11 mouse cellular contexts compared by ENCODE assay signal in genomic region chr19:3924190-3924589, GRCm38 (mm10). TPM values are rescaled to one million over a fixed set of nuclear protein-coding genes. Genes with fewer than 3 reads are reported as not detected.
DNase-seq lines count a peak whose midpoint lies in the region; ATAC-seq lines count a peak whose summit lies in the region.
"Had no signal": no experiment of that assay in that cellular context is flagged by ENCODE, and none has a peak within 500 bp of the region (broad histone marks: within the 10 kb centered on the region; RNA-seq: fewer than 3 reads in every experiment).

No protein-coding gene starts in this region.

- H3K4me3 ChIP-seq in heart, embryonic 11.5 days (ENCODE audit: low read depth, low read length) = no peak overlapping the region
- H3K4me3 ChIP-seq in liver, embryonic 16.5 days (ENCODE audit: low read depth, low read length) = no peak overlapping the region
- no peak overlapping the region for H3K4me3 ChIP-seq in liver, embryonic 11.5 days (ENCODE audit: low read depth, low read length)
- H3K4me3 ChIP-seq in limb, embryonic 13.5 days = no peak overlapping the region

- peak; percentile 94 for DNase-seq in heart, adult 11 months
- DNase-seq in liver, embryonic 11.5 days (ENCODE audit: low spot score) = no peak
- DNase-seq in adrenal gland, postnatal 25 days = peak; percentile 64
- no peak for DNase-seq in left cerebral cortex, adult 8-10 months (ENCODE audit: low spot score in 2 of 2)
- DNase-seq in thymus, postnatal 25 days = no peak

- H3K27ac ChIP-seq in heart, embryonic 11.5 days (ENCODE audit: low read depth, low read length) = no peak overlapping the region; the same call in 1 of the 2 replicates
- H3K27ac ChIP-seq in liver, embryonic 16.5 days (ENCODE audit: low read length) = peak overlapping the region; percentile 29; the same call in 1 of the 2 replicates
- H3K27ac ChIP-seq in liver, embryonic 11.5 days (ENCODE audit: low read depth, low read length) = no peak overlapping the region
- H3K27ac ChIP-seq in limb, embryonic 13.5 days = peak overlapping the region; percentile 49; the same call in 1 of the 2 replicates
- H3K27ac ChIP-seq: liver, embryonic 14.5 days had no signal

- H3K4me1 ChIP-seq in heart, embryonic 11.5 days (ENCODE audit: control insufficient read depth, insufficient read depth, low read length) = peaks cover 3% of the 10 kb centered on the region; the same call in 1 of the 2 replicates
- H3K4me1 ChIP-seq in liver, embryonic 16.5 days (ENCODE audit: control insufficient read depth, low read depth, low read length) = peaks cover 12% of the 10 kb centered on the region
- peaks cover 18% of the 10 kb centered on the region for H3K4me1 ChIP-seq in liver, embryonic 11.5 days (replicated peaks; ENCODE audit: control insufficient read depth, insufficient read depth, low read length)
- peaks cover 17% of the 10 kb centered on the region for H3K4me1 ChIP-seq in limb, embryonic 13.5 days

- 75% methylated on average over 8 of the region's 8 CpGs for WGBS in heart, embryonic 11.5 days (ENCODE audit: insufficient replicate concordance)
- 64% methylated on average over 8 of the region's 8 CpGs for WGBS in liver, embryonic 16.5 days (ENCODE audit: insufficient replicate concordance)
- WGBS in liver, embryonic 11.5 days = 85% methylated on average over 8 of the region's 8 CpGs
- 84% methylated on average over 8 of the region's 8 CpGs for WGBS in limb, embryonic 13.5 days

- no peaks in the 10 kb centered on the region for H3K9me3 ChIP-seq in heart, embryonic 11.5 days (replicated peaks; ENCODE audit: control insufficient read depth, low read length)
- no peaks in the 10 kb centered on the region for H3K9me3 ChIP-seq in liver, embryonic 16.5 days (replicated peaks; ENCODE audit: control insufficient read depth, low read length)
- H3K9me3 ChIP-seq in liver, embryonic 11.5 days (ENCODE audit: control insufficient read depth, low read length) = no peaks in the 10 kb centered on the region
- H3K9me3 ChIP-seq in limb, embryonic 13.5 days = no peaks in the 10 kb centered on the region

- no peak for ATAC-seq in heart, embryonic 11.5 days (replicated peaks; ENCODE audit: insufficient number of reproducible peaks, low FRiP score, low TSS enrichment)
- ATAC-seq in liver, embryonic 16.5 days (ENCODE audit: low read depth) = no peak
- no peak for ATAC-seq in liver, embryonic 11.5 days (replicated peaks; ENCODE audit: low FRiP score)
- ATAC-seq in limb, embryonic 13.5 days (ENCODE audit: low FRiP score, low read depth) = no peak
- ATAC-seq: Patski had no signal

- H3K9ac ChIP-seq in heart, embryonic 11.5 days (ENCODE audit: low read depth, low read length) = no peak overlapping the region
- H3K9ac ChIP-seq in liver, embryonic 16.5 days (ENCODE audit: low read depth, low read length) = no peak overlapping the region
- no peak overlapping the region for H3K9ac ChIP-seq in liver, embryonic 11.5 days (ENCODE audit: low read depth, low read length)
- H3K9ac ChIP-seq in limb, embryonic 13.5 days = no peak overlapping the region
- H3K9ac ChIP-seq: liver, embryonic 14.5 days had no signal

- H3K4me2 ChIP-seq in heart, embryonic 11.5 days = no peak overlapping the region
- H3K4me2 ChIP-seq in liver, embryonic 16.5 days (ENCODE audit: low read depth, low read length) = no peak overlapping the region
- no peak overlapping the region for H3K4me2 ChIP-seq in liver, embryonic 11.5 days
- no peak overlapping the region for H3K4me2 ChIP-seq in limb, embryonic 13.5 days (replicated peaks)

- H3K36me3 ChIP-seq in heart, embryonic 11.5 days (ENCODE audit: control insufficient read depth, insufficient read depth, low read length) = no peaks in the 10 kb centered on the region
- no peaks in the 10 kb centered on the region for H3K36me3 ChIP-seq in liver, embryonic 16.5 days (ENCODE audit: control insufficient read depth, insufficient read depth)
- no peaks in the 10 kb centered on the region for H3K36me3 ChIP-seq in liver, embryonic 11.5 days (ENCODE audit: control insufficient read depth, insufficient read depth, low read length)
- no peaks in the 10 kb centered on the region for H3K36me3 ChIP-seq in limb, embryonic 13.5 days

- H3K27me3 ChIP-seq in heart, embryonic 11.5 days (ENCODE audit: control insufficient read depth, insufficient read depth, low read length) = no peaks in the 10 kb centered on the region
- no peaks in the 10 kb centered on the region for H3K27me3 ChIP-seq in liver, embryonic 16.5 days (ENCODE audit: control insufficient read depth, insufficient read depth, low read depth, low read length)
- H3K27me3 ChIP-seq in liver, embryonic 11.5 days (replicated peaks; ENCODE audit: control insufficient read depth, insufficient read depth, low read length) = no peaks in the 10 kb centered on the region
- H3K27me3 ChIP-seq in limb, embryonic 13.5 days = no peaks in the 10 kb centered on the region
- H3K27me3 ChIP-seq: Patski had no signal

RNA-seq across cellular contexts. Expression of gene Aldh3b1, which starts 5.4 kb away (rescaled TPM):
- 2.3 and 2.4 TPM in 2 replicates for polyA plus RNA-seq in heart, embryonic 11.5 days (2014; fragmentation: Nextera tagmentation; extraction: Ambion mirVana)
- 8.7 and 10.0 TPM in 2 replicates for polyA plus RNA-seq in liver, embryonic 16.5 days (2015; fragmentation: Nextera tagmentation; extraction: Ambion mirVana)
- polyA plus RNA-seq in liver, embryonic 11.5 days (2014; fragmentation: Nextera tagmentation; extraction: Ambion mirVana) = 1.7 TPM in 2 replicates
- total RNA-seq in adrenal gland, postnatal 25 days (2021) = 131 and 209 TPM in 2 replicates
- 1.1 and 1.3 TPM in 2 replicates for polyA plus RNA-seq in limb, embryonic 13.5 days (2015; fragmentation: Nextera tagmentation; extraction: Ambion mirVana)
- 1 to 10 TPM; 3.4 to 5.5 (median 5.1) TPM for total RNA-seq in left cerebral cortex, adult 8-10 months (2022)

RNA-seq across cellular contexts. Expression of gene Unc93b1, which starts 10.8 kb away (rescaled TPM):
- 4.5 and 6.2 TPM in 2 replicates for polyA plus RNA-seq in heart, embryonic 11.5 days (2014; fragmentation: Nextera tagmentation; extraction: Ambion mirVana)
- 33.9 and 35.8 TPM in 2 replicates for polyA plus RNA-seq in liver, embryonic 16.5 days (2015; fragmentation: Nextera tagmentation; extraction: Ambion mirVana)
- 14.2 and 16.0 TPM in 2 replicates for polyA plus RNA-seq in liver, embryonic 11.5 days (2014; fragmentation: Nextera tagmentation; extraction: Ambion mirVana)
- 46.5 and 69.6 TPM in 2 replicates for total RNA-seq in adrenal gland, postnatal 25 days (2021)
- polyA plus RNA-seq in limb, embryonic 13.5 days (2015; fragmentation: Nextera tagmentation; extraction: Ambion mirVana) = 14.2 and 15.0 TPM in 2 replicates
- 10 to 100 TPM; 13.4 to 30.8 (median 20.0) TPM for total RNA-seq in left cerebral cortex, adult 8-10 months (2022)
- polyA plus RNA-seq: Patski had no signal

RNA-seq across cellular contexts. Expression of gene Ndufs8, which starts 11.6 kb away (rescaled TPM):
- 364 and 376 TPM in 2 replicates for polyA plus RNA-seq in heart, embryonic 11.5 days (2014; fragmentation: Nextera tagmentation; extraction: Ambion mirVana)
- polyA plus RNA-seq in liver, embryonic 16.5 days (2015; fragmentation: Nextera tagmentation; extraction: Ambion mirVana) = 150 and 159 TPM in 2 replicates
- polyA plus RNA-seq in liver, embryonic 11.5 days (2014; fragmentation: Nextera tagmentation; extraction: Ambion mirVana) = 278 and 287 TPM in 2 replicates
- total RNA-seq in adrenal gland, postnatal 25 days (2021) = 338 and 341 TPM in 2 replicates
- polyA plus RNA-seq in limb, embryonic 13.5 days (2015; fragmentation: Nextera tagmentation; extraction: Ambion mirVana) = 259 and 267 TPM in 2 replicates
- 100 to 1,000 TPM; 136 to 159 (median 145) TPM for total RNA-seq in left cerebral cortex, adult 8-10 months (2022)

RNA-seq across cellular contexts. Expression of gene Tcirg1, which starts 17.3 kb away (rescaled TPM):
- 16.2 and 18.7 TPM in 2 replicates for polyA plus RNA-seq in heart, embryonic 11.5 days (2014; fragmentation: Nextera tagmentation; extraction: Ambion mirVana)
- polyA plus RNA-seq in liver, embryonic 16.5 days (2015; fragmentation: Nextera tagmentation; extraction: Ambion mirVana) = 28.7 and 33.8 TPM in 2 replicates
- polyA plus RNA-seq in liver, embryonic 11.5 days (2014; fragmentation: Nextera tagmentation; extraction: Ambion mirVana) = 39.8 and 42.8 TPM in 2 replicates
- 83.9 and 87.0 TPM in 2 replicates for total RNA-seq in adrenal gland, postnatal 25 days (2021)
- polyA plus RNA-seq in limb, embryonic 13.5 days (2015; fragmentation: Nextera tagmentation; extraction: Ambion mirVana) = 40.3 and 52.9 TPM in 2 replicates
- total RNA-seq in left cerebral cortex, adult 8-10 months (2022) = 10 to 100 TPM; 14.9 to 26.1 (median 21.5) TPM

RNA-seq across cellular contexts. Expression of gene Aldh3b3, which starts 34.3 kb away (rescaled TPM):
- not detected in 2 replicates for polyA plus RNA-seq in heart, embryonic 11.5 days (2014; fragmentation: Nextera tagmentation; extraction: Ambion mirVana)
- polyA plus RNA-seq in liver, embryonic 16.5 days (2015; fragmentation: Nextera tagmentation; extraction: Ambion mirVana) = 0.07 and 0.12 TPM in 2 replicates
- not detected in 2 replicates for polyA plus RNA-seq in liver, embryonic 11.5 days (2014; fragmentation: Nextera tagmentation; extraction: Ambion mirVana)
- 0.48 and 1.3 TPM in 2 replicates for total RNA-seq in adrenal gland, postnatal 25 days (2021)
- 0.05 TPM in 1 of 2 replicates, not detected in the other for polyA plus RNA-seq in limb, embryonic 13.5 days (2015; fragmentation: Nextera tagmentation; extraction: Ambion mirVana)
- total RNA-seq in left cerebral cortex, adult 8-10 months (2022) = under 1 TPM in 2 of 4 experiments, not detected in 2; 0.44 to 0.50 TPM
- total RNA-seq: layer of hippocampus, postnatal 10 days had no signal

Comparison
In these comparisons a context has a peak if more than half of its experiments do, and no peak if none do; other contexts are left out.
1. H3K27ac ChIP-seq: peak in liver, embryonic 16.5 days (single experiment) and limb, embryonic 13.5 days (single experiment); none in heart, embryonic 11.5 days (single experiment) and liver, embryonic 11.5 days (single experiment).
2. DNase-seq: peak in heart, adult 11 months (single experiment) and adrenal gland, postnatal 25 days (single experiment); none in liver, embryonic 11.5 days (single experiment), left cerebral cortex, adult 8-10 months (0 of 2) and thymus, postnatal 25 days (single experiment).